Mouse (Mus musculus): ENCODE data around the gene Mrap2.

DNA sequence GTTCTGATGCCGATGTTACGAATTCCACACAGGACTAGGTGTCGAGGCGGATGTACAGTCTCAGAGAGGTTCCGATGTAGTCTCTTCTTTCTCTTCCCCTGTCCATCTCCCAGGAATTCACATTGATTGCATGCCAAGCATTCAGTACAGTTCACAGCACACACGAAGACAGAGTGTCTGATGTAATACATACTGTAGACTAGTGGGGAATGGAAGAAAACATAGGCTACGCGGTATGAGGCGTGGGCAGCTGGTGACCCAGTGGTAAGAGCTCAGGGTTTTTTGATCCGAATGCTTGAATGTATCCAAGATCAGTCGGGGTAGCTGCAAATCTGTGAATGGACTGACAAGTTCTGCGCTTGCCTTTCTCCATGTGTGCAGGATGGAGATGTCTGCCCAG, 25.0 kb downstream of the Mrap2 start:
- TF ChIP-seq CTCF (IDR thresholded peaks at IDR 0.05; ENCODE audit: borderline replicate concordance, insufficient read depth, low read length) (no peak), POLR2A (IDR thresholded peaks at IDR 0.05; ENCODE audit: low read depth, low read length) (no peak)

Measured in embryonic fibroblast, embryonic 13.5 days (primary cell).